In genomic region chr3:145119425-145119824, GRCm38 (mm10) we compare ENCODE assay signal across 9 mouse cellular contexts. TPM values are rescaled to one million over a fixed set of nuclear protein-coding genes. Genes with fewer than 3 reads are reported as not detected.
DNase-seq lines count a peak whose midpoint lies in the region; ATAC-seq lines count a peak whose summit lies in the region.
"Had no signal": no experiment of that assay in that cellular context is flagged by ENCODE, and none has a peak within 500 bp of the region (broad histone marks: within the 10 kb centered on the region; RNA-seq: fewer than 3 reads in every experiment).

No protein-coding gene starts in this region.

- no peaks in the 10 kb centered on the region for H3K36me3 ChIP-seq in kidney, embryonic 15.5 days
- H3K36me3 ChIP-seq in hindbrain, embryonic 14.5 days (replicated peaks; ENCODE audit: control insufficient read depth, insufficient read depth), result no peaks in the 10 kb centered on the region
- no peaks in the 10 kb centered on the region for H3K36me3 ChIP-seq in midbrain, embryonic 16.5 days (ENCODE audit: control insufficient read depth, insufficient read depth, low read length)

- peak overlapping the region; percentile 88 for H3K4me3 ChIP-seq in kidney, embryonic 15.5 days (replicated peaks)
- H3K4me3 ChIP-seq in hindbrain, embryonic 14.5 days (replicated peaks; ENCODE audit: low read length), result peak overlapping the region; percentile 76
- H3K4me3 ChIP-seq in midbrain, embryonic 16.5 days (ENCODE audit: low read depth, low read length), result peak overlapping the region; percentile 85

- no peaks in the 10 kb centered on the region for H3K27me3 ChIP-seq in kidney, embryonic 15.5 days
- H3K27me3 ChIP-seq in hindbrain, embryonic 14.5 days (ENCODE audit: control insufficient read depth, insufficient read depth, low read length), result no peaks in the 10 kb centered on the region
- no peaks in the 10 kb centered on the region for H3K27me3 ChIP-seq in midbrain, embryonic 16.5 days (ENCODE audit: control insufficient read depth, insufficient read depth, low read depth, low read length)

- ATAC-seq in kidney, embryonic 15.5 days (replicated peaks; ENCODE audit: low FRiP score), result no peak
- ATAC-seq in hindbrain, embryonic 14.5 days (ENCODE audit: low FRiP score), result no peak
- ATAC-seq in midbrain, embryonic 16.5 days, result no peak; the same call in 1 of the 2 replicates
- no peak for ATAC-seq in erythroid progenitor cell, adult 5-6 weeks (replicated peaks; ENCODE audit: low FRiP score, poor library complexity, severe bottlenecking)

- no peak overlapping the region for H3K27ac ChIP-seq in kidney, embryonic 15.5 days
- H3K27ac ChIP-seq in hindbrain, embryonic 14.5 days, result no peak overlapping the region
- no peak overlapping the region; the same call in 1 of the 2 replicates for H3K27ac ChIP-seq in midbrain, embryonic 16.5 days (ENCODE audit: low read length)

- peaks cover 16% of the 10 kb centered on the region for H3K4me1 ChIP-seq in kidney, embryonic 15.5 days
- H3K4me1 ChIP-seq in hindbrain, embryonic 14.5 days (replicated peaks; ENCODE audit: control insufficient read depth, insufficient read depth, low read length), result peaks cover 15% of the 10 kb centered on the region
- H3K4me1 ChIP-seq in midbrain, embryonic 16.5 days (ENCODE audit: control insufficient read depth, insufficient read depth, low read length), result peaks cover 12% of the 10 kb centered on the region

- H3K9me3 ChIP-seq in kidney, embryonic 15.5 days (replicated peaks), result no peaks in the 10 kb centered on the region
- H3K9me3 ChIP-seq in hindbrain, embryonic 14.5 days (ENCODE audit: control insufficient read depth, low read length), result no peaks in the 10 kb centered on the region
- no peaks in the 10 kb centered on the region for H3K9me3 ChIP-seq in midbrain, embryonic 16.5 days (replicated peaks; ENCODE audit: control insufficient read depth, low read length, poor library complexity, severe bottlenecking)

- peak overlapping the region; percentile 67 for H3K4me2 ChIP-seq in kidney, embryonic 15.5 days
- peak overlapping the region; percentile 80 for H3K4me2 ChIP-seq in hindbrain, embryonic 14.5 days (replicated peaks)
- H3K4me2 ChIP-seq in midbrain, embryonic 16.5 days (ENCODE audit: low read length), result peak overlapping the region; percentile 83

- no peak for DNase-seq in kidney, adult 8-10 months
- DNase-seq in cerebellum, postnatal 10 days, result peak; percentile 16 to 50
- DNase-seq in hindbrain, embryonic 14.5 days (ENCODE audit: low spot score), result no peak
- no peak for DNase-seq in gastrocnemius, adult 18-20 months (ENCODE audit: low spot score)
- DNase-seq in embryo, embryonic 10 days (ENCODE audit: low spot score), result no peak

- peak overlapping the region; percentile 85 for H3K9ac ChIP-seq in kidney, embryonic 15.5 days
- H3K9ac ChIP-seq in hindbrain, embryonic 14.5 days, result peak overlapping the region; percentile 90
- H3K9ac ChIP-seq in midbrain, embryonic 16.5 days (ENCODE audit: low read depth, low read length), result peak overlapping the region; percentile 94

- WGBS in kidney, embryonic 15.5 days, result 68% methylated on average over 7 of the region's 7 CpGs
- 71% methylated on average over 7 of the region's 7 CpGs for WGBS in hindbrain, embryonic 14.5 days
- 70% methylated on average over 7 of the region's 7 CpGs for WGBS in midbrain, embryonic 16.5 days

RNA-seq across cellular contexts. Expression of gene Odf2l, which starts 1.0 kb away (rescaled TPM):
- 17.5 and 18.7 TPM in 2 replicates for polyA plus RNA-seq in kidney, embryonic 15.5 days (2015; fragmentation: Nextera tagmentation; extraction: Ambion mirVana)
- 11.4 and 16.1 TPM in 2 replicates for polyA plus RNA-seq in hindbrain, embryonic 14.5 days (2014; fragmentation: Nextera tagmentation; extraction: Ambion mirVana)
- 12.6 and 13.7 TPM in 2 replicates for polyA plus RNA-seq in midbrain, embryonic 16.5 days (2015; fragmentation: Nextera tagmentation; extraction: Ambion mirVana)
- 1 to 10 TPM; 8.4 to 9.5 TPM for total RNA-seq in gastrocnemius, adult 18-20 months (2021)
- total RNA-seq in erythroid progenitor cell, adult 5-6 weeks (2015; ENCODE audit: low replicate concordance), result 25.6 and 33.1 TPM in 2 replicates
- total RNA-seq in erythroid progenitor cell, adult 5-6 weeks (2017; ENCODE audit: low replicate concordance), result 29.3 and 33.0 TPM in 2 replicates

RNA-seq across cellular contexts. Expression of gene Clca2, which starts 20.2 kb away (rescaled TPM):
- 0.32 and 0.41 TPM in 2 replicates for polyA plus RNA-seq in kidney, embryonic 15.5 days (2015; fragmentation: Nextera tagmentation; extraction: Ambion mirVana)
- polyA plus RNA-seq in hindbrain, embryonic 14.5 days (2014; fragmentation: Nextera tagmentation; extraction: Ambion mirVana), result 0.05 and 0.08 TPM in 2 replicates
- 0.10 TPM in 1 of 2 replicates, not detected in the other for polyA plus RNA-seq in midbrain, embryonic 16.5 days (2015; fragmentation: Nextera tagmentation; extraction: Ambion mirVana)
- total RNA-seq in gastrocnemius, adult 18-20 months (2021), result under 1 TPM in 1 of 2 experiments, not detected in 1; 0.09 TPM
- total RNA-seq in erythroid progenitor cell, adult 5-6 weeks (2015; ENCODE audit: low replicate concordance), result not detected in 2 replicates
- not detected in 2 replicates for total RNA-seq in erythroid progenitor cell, adult 5-6 weeks (2017; ENCODE audit: low replicate concordance)
- total RNA-seq: layer of hippocampus, adult 18-20 months had no signal

Comparison
In these comparisons a context has a peak if more than half of its experiments do, and no peak if none do; other contexts are left out.
1. DNase-seq: peak in cerebellum, postnatal 10 days (2 of 2); none in kidney, adult 8-10 months (0 of 2), hindbrain, embryonic 14.5 days (single experiment), gastrocnemius, adult 18-20 months (single experiment) and embryo, embryonic 10 days (single experiment).
2. Peak in every context shown above with its lines, with median percentiles within 50 percentile points of each other: H3K4me2 ChIP-seq, H3K4me3 ChIP-seq and H3K9ac ChIP-seq.